Mouse (Mus musculus): Measurements from ENCODE around the gene Ppp4r2.

DNA sequence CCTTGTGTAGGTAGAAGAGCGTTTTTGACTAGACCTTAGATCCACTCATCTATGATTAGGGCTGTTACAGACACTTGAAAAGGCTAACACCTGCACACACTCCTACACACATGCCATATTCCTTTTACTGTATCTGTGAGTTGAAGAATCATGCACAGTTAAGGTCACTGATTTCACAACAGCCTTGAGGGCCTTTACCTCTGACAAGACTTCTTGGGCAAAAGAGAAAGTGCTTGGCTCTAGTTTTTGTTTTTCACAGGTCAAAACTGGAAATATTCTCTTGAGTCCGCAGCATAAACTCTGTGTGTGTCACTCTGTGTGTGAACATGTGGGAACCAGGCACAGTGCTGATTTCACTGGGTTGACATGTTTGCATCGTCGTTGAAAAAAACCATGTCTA is 23.3 kb upstream of the Ppp4r2 start:
- no peak for TF ChIP-seq CTCF (IDR thresholded peaks at IDR 0.05; ENCODE audit: low read depth, low read length)
- TF ChIP-seq POLR2A (IDR thresholded peaks at IDR 0.05; ENCODE audit: borderline replicate concordance, low read depth, low read length): no peak
